Mouse (Mus musculus): ENCODE results near the gene Rhox7b.
"Not testable (repeated sequence)": the region's sequence is repeated elsewhere in the genome, so short reads cannot be mapped to it uniquely, and the experiment has no call there.

Rhox7b gene

DNA sequence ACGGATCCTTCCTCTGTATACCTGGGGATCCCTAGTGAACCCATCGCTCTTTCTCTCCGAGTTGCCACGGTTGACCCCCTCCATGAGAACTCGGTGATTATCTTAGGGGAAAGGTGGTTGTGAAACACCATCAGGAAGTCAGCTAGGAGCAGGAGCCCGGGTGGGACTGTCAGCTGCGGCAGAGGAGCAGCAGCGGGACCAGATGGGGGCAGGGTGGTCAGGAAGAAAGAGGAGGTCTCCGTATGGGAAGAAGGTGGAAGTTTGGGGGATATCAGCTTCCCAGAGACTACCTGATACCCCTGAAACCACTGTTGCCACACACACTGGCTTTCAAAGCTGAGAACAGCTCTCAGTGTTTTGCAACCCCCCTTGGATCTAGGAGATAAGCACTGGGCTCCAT is at the start of gene Rhox7b:
Gene Rhox7b, minus strand, starts transcription at position 101 of the 400 bp plus-strand sequence.
- not testable (repeated sequence) for DNase-seq (ENCODE audit: low spot score in 2 of 2)

DNA sequence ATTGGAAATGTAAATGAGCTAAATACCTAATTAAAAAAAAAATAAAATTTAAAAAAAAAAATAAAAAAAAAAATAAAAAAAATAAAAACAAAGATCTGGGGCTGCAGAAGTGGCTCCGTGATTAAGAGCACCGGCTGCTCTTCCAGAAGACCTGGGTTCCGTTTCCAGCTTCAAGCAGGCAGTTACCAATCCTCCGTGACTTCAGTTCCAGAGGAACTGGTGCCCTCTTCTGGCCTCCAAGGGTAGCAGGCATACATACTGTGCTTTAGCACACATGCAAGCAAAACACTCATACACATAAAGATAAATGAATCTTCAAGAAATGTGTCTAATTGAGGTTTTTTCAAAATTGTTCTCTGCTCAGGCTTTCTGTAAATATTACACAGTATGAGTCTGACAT is 19.3 kb upstream of the Rhox7b start:
- no peak for DNase-seq (ENCODE audit: low spot score in 2 of 2)

DNA sequence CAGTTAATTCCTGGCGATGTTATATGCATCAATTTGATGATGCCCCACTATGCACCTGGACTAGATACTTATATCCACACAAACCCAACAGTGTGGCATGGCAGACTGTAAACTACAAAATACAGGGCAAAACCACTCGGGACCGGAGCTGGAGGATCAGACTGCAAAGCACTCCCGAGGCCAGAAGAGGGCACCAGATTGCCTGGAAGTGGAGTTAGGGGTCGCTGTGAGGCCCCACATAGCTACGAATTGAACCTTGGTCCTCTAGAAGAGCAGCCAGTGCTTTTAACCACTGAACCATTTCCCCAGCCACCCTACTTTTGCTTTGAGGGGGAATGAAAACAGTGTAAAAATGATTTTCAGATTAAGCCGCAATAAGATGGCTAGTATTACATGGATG is 11.5 kb upstream of the Rhox7b start:
- no peak for DNase-seq (ENCODE audit: low spot score in 2 of 2)

DNA sequence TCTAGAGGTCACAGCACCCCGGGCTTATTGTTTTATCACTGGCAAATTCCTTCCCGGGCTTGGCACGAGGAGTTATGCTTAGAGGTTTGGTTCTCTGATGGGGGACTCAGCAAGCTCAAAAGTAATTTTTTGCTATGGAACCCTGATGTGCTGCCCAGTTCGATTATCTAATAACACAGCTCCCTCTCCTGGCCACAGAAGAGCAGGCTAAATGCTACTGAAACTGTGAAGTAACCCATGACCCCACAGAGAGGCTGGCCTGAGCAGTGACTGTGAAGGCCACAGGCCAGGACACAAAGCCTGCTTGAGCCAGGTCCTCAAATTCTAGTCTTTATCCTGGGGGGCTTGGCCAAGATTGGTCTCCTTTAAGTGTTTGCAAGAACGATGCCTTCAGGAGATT is 6.7 kb upstream of the Rhox7b start:
- DNase-seq (ENCODE audit: low spot score in 2 of 2): no peak

DNA sequence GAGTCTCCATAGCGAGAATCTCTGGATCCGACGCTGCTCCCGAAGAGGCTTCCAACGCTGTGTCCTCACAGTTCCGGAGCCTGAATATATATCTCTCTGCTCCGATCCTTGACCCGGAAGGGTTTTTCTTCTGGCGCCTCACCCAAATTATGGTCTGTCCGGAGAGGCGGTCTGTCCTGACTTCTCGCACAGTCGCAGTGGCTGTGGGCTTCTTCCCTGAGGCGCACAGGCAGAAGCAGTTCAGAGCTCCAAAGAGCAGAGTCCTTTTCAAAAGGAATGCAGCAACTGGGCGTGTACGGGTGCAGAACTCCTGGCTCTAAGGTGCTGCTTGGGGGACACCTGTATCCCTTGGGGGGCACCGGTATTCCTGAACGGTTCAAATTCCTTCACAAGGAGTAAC is 4.6 kb upstream of the Rhox7b start, which contains the start of gene Rhox9:
Gene Rhox9, minus strand, starts transcription at position 101 of the 400 bp plus-strand sequence.
- DNase-seq (ENCODE audit: low spot score in 2 of 2): not testable (repeated sequence)

DNA sequence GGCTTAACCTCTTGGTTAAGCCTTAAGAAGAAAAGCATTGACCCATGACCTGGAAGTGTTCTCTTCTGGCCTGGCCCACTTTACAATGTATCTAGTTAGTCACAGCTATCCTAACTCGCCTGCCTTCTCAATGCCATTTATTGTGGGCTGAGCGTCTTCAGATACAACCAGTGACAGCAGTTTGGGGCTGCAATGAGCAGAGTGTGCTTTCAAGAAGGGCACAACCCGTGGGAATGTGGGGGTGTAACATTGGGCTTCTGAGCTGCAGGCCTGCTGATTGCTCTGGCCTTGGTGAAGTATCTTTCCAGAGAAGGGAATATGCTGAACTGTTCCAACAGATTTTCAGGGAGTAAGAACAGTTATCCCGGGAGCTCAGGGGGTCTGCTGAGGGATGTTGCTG is 18.2 kb downstream of the Rhox7b start, which contains the start of gene Rhox8:
Gene Rhox8, minus strand, starts transcription at position 101 of the 400 bp plus-strand sequence.
- no peak for DNase-seq (ENCODE audit: low spot score in 2 of 2)

DNA sequence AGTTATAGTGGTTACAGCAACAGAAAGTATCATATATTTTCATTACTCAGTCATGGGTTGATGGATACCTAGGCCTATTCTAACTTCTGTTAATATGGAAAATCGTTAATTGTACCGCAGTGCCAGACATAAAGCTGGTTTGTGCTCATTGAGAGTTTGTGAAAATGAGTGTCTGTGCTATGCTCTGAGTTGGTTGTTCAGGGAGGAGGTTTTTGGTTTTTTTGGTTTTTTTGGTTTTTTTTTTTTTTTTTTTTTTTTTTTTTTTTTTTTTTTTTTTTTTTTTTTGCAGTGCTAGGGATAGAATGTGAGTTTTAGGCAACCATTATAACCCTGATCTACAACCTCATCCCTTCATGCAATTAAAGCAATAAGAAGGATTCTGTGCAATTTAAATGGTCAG is 25.4 kb downstream of the Rhox7b start:
- DNase-seq (ENCODE audit: low spot score in 2 of 2): no peak
